Mouse (Mus musculus) lung, postnatal 10 days (tissue): ENCODE measurements around the gene Dppa3.

Experiments used
- DNase-seq: peaks from one replicate; pipeline ENCODE4 v3.0.0; 2021

Dppa3 gene

DNA sequence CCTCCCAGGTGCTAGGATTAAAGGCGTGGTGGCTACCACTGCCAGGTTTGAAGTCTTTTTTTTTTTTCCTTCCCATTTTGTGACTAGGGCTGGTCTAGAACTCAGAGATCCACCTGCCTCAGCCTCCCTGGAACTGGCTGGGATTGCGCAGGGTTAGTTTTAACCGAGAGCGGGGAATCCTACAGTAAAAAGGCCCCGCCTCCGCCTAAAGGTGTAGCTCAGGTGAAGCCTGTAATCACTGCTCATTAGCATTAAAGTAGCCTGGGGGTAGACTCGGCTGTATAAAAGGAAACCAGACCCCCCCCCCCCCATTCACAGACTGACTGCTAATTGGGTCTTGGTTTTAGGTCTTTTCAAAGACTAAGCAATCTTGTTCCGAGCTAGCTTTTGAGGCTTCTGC is at the start of gene Dppa3:
Dppa3 (plus strand) TSS at position 301 of the 400 bp plus-strand sequence.
- no peak for DNase-seq

DNA sequence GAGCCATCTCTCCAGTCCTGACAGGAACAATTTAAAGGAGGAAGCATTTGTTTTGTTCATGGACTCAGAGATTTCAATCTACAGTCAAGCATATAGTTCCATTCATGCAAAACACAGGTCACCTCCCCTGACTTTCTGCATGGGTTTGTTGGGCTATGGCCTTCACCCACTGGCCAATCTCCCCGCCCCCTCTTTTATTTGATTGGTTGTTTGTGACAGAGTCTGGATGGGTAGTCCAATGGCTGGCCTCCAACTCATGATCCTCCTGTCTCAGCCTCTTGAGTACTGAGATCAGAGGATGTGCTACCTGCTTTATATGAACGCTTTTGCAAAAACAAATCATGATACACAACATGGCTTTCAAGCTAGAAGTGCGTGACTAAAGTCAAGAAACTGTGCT is 49.2 kb upstream of the Dppa3 start:
- DNase-seq = no peak

DNA sequence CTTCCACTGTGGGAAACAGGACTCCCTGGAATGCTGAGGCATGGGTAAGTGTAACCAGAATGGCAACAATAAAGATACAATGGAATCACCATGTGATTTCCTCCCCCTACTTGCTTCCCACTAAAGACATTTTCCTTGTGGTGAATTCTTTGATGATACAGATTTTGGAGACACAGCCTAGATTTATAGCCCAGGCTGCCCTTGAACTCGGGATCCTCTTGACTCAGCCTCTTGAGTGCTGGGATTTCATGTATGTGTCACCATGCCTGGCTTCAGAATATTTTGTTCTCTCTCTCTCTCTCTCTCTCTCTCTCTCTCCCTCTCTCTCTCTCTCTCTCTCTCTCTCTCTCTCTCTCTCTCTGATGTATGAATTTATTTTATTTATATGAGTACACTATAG is 47.1 kb upstream of the Dppa3 start:
- no peak for DNase-seq

DNA sequence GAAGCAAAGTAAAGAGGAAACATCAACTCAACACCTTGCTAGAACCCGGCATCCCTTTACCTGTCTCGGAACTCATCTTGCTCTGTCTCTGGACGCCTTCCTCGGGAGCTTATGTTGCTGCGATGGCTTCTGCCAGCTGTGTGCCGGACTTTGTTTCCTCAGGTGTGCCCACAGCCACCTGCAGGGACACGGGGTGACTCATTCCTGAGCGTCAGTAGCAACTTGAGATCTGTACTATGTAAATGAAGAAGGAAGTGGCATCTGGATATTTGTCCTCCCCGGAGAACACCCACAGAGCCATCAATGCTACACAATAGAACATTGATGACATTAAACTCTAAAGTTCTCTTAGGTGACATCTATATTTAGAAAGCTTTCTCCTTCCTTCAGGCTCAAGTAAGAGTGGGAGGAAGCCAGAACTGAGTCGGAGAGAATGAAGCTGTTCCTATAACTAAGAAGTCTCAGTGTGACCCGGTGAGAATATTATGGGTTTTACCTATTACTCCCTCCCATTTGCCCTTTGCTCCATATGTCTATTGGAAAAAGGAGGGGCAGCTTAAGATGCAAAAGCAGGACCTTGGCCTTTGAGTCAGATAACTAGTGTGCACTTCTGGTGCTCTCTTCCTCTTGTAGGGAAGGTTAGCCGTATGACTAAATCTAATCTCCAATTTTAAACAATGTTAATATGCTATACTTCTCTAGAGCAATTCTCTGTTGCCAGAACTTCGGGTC is 35.0 kb upstream of the Dppa3 start:
- DNase-seq = no peak

DNA sequence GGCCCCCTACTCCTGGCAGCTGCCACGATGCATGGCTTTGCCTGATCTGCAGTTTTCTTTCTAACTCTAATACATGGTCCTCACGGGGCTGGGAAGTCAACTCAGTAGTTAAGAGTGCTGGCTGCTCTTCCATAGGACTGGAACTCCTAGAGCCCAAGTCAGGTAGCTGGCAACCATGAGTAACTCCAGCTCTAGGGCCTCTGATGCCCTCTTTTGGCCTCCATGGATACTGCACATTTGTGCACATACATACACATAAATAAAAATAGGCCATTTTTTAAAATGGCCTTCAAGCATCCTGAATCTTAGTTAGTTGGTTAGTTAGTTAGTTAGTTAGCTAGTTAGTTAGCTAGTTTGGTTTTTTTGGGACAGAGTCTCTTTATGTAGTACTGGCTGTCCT is 33.3 kb upstream of the Dppa3 start:
- DNase-seq = no peak

DNA sequence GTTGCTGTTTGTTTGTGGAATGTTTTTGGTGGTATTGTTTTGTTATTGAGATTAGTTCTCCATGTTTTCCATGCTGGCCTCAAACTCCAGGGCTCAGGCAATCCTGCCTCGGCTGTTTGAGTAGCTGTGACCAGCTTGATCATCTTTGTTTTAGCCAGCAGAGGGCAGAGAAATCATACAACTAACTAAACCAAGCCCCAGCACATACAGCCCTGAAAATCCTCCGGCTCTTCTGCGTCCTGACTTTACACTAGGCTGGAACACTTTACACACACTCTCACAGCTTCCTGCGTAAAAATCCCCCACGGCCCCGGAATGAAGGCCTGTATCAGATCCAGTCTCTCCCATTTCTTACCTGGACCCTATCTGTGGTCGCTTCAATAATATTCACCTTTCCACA is 30.6 kb upstream of the Dppa3 start:
- DNase-seq = peak; percentile 57

DNA sequence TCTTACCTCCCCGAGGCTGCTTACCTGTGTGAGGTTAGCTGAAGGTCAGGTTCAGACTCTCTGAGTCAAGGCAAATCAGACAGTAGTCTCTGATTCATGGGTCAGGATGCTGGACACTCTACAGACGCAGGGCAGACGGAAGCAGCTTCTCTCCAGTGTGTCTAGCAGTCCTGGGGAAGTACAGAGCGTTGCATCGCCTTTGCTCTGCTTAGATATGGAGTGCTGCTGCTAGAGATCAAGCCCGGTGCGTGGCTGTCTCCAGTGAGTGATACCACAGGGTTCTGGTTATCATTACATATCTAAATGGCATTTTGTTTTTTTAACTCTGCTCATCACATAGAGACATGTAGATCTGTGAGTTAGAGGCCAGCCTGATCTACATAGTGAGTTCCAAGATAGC is 29.6 kb upstream of the Dppa3 start:
- DNase-seq = no peak

DNA sequence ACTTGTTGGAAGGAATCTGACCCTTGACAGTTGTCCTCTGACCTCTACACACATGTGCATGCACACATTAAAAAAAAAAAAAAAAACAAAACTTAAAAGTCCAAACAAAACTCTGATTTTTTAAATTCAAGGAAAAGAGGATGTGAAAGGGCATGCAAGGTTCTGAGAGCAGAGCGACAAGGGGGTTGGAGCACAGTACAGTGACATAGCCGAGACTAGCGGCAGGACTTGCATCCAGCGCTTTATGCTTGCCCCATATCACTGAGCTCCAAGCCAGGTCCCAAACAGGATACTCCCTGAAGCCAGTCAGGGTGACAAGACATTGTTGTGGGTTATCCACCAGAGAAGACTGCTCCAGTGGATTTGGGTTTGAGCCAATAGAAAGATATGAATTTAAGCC is 28.2 kb upstream of the Dppa3 start:
- no peak for DNase-seq

DNA sequence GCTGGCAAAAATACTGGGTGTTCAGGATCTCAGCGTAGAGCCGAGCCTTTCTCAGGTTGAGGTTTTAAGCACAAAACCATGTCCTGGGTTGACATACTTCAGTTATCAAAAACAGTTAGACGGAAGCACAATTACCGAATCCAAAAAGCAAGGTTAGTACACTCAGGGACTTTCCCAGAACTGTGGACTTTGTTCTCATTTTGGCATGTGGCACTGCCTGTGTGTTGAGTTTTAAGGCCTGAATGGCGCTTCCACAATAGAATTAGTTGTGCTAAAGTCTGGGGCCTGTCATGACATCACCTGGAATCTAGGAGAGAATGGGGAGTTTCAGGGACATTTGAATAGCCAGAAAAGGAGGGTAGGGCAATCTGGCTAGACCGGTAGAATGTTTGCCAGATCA is 27.8 kb upstream of the Dppa3 start:
- DNase-seq = no peak

DNA sequence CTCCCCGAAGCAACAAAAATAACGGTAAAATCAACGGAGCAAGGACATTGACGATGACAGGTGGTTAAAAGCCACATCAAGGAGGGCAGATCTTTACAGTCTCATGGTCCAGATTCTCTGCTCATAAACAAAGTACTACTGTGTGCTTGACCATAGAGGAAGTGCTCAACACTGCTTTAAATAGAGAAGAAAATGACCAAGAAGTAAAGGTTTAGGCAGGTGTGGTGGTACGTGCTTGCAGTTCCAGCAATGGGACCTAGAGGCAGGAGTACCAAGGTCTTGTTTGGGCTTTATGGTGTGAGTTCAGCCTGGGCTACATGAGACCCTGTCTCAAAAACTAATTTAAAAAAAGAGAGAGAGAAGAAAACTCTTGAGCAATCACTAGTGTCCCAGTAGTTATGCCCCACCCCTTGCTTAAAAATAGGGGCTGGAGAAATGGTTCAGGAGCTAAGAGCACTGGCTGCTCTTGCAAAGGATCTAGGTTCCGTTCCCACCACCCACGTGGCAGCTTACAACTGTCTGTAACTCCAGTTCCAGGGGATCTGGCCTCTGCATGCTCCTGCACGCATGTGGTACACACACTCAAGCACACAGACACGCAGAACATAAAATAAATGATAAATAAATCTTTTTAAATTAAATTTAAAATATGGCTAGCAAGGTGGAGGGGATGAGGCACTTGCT is 27.0 kb upstream of the Dppa3 start:
- no peak for DNase-seq

DNA sequence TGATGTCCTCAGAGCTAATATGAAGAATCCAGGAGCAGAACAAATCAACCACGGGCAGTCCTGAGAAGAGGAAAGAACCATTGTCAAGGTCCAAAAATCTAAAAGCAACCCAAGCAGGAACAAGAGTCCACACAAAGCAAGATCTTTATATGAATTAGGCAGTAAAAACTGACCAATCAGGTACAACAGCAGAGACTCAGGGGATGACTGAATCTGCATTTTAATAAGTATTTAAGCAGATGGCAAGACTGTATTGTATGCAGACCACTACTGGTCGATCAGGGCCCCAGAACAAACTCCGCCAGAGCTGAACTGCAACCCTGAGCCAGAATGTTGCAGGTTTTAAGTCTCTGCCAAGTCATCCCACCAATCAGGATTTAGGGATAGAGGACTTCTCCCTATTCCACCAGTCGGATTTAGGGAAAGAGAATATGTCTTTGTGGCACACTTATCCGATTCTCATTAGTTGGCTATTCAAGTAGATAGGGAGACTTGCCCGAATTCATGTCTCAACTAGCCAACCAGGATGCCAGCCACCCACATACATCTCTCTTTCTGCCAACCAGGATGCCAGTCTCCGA is 26.1 kb upstream of the Dppa3 start:
- no peak for DNase-seq

DNA sequence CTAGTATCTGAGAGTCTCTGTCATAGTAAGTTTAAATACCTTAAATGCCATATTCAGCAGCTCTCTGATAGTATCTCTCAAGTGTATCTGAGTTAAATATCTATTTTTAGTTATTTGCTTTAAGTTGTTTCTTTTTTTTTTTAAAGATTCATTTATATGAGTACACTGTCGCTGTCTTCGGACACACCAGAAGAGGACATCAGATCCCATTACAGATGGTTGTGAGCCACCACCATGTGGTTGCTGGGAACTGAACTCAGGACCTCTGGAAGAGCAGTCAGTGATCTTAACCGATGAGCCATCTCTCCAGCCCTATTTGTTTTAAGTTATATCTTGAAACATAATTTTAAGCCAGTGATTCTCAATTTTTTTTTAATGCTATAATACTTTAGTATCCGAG is 25.2 kb upstream of the Dppa3 start:
- DNase-seq = no peak

DNA sequence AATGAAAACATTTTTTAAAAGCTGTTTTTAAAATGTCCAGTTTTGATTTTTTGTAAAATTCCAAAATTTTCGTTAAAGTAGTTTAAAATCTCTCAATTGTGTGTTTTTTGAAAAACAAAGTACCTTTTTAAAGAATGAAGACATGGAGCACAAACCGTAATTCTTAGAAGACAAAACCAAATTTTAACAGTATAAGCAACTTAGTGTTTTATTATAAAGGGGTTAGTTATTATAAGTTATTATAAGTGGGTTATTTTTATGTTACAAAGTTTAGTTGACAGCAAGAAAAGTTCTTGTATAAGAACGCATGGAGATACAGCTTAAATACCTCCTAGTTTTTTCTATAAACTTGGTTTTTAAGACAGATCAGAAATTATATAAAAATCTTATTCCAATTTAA is 24.6 kb upstream of the Dppa3 start:
- DNase-seq = no peak

DNA sequence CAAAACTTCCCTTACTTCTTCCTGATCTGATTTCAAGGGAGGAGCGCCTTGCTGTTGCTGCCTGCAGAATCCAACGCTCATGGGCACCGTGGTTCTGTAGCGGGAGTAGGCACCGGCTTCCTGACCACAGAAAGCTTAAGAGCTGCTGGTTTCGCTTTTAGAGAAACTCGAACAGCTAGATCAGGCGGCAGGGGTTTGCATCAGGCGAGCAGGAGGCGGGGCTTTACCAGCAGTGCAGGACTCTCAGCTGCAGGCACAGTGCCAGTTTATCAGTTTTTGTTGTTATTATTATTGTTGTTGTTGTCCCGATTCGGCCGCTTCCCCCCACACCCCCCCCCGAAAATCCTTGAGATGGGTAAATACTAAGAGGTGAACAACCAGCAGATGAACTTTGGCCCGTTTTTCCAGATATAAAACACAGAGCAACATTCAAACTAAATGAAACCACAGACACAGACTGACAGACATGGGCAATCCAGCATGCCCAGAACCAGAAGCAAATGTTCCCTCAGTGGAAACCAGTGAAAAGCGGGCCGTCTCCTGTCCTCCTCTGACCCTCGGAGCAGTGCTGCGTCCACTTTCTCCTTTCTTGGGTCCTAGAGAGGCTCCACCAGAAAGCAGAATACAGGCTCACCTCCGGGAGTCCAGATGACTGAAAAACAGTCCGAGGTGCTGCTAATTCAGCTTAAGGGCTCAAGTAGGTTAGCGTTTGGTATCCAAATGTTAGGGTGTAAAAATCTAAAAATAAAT is 23.8 kb upstream of the Dppa3 start, which contains the start of gene Apobec1:
Apobec1 (minus strand) TSS at position 203 of the 750 bp plus-strand sequence.
- DNase-seq = peak; percentile 87

DNA sequence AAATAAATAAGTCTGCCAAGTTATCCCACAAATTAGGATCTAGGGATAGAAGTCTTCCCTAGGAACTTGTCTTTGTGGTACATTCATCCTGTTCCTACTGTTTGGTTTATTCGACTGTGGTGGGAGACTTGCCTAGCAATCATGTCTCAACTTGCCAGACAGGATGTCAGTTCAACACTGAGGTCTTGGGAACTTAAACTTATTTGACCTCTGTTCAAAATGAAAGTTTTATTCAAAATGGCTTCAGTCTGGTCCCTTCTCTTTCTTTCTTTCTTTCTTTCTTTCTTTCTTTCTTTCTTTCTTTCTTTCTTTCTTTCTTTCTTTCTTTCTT is 23.3 kb upstream of the Dppa3 start:
- peak; percentile 17 for DNase-seq

DNA sequence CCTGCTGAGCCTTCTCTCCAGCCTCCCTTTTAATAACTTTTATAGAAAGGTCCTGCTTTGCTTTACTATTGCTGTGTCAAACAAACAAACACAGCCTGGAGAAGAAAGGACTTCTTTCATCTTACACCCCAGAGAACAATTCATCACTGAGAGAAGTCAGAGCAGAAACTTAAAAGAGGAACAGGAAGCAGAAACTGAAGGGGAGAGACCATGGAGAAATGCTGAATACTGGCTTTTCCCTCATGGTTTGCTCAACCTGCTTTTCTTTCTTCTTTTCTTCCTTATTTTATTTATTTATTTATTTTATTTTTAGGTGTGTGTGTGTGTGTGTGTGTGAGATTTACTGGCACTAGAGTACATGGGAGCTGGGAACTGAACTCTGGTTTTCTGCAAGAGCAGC is 21.9 kb upstream of the Dppa3 start:
- DNase-seq = no peak

DNA sequence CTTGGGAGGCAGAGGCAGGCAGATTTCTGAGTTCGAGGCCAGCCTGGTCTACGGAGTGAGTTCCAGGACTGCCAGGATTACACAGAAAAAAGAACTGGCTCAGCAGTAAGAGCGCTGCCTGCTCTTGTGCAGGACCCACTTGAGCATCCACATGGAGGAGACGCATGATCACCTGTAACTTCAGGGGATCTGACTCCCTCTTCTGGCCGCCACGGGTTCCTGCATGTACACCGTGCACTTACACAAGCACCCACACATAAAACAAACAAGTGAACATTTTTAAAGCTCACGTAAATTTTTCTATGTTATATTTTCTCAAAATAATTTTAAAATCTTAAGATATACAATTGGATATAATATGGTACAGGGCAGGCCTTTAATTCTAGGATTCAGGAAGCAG is 20.7 kb upstream of the Dppa3 start:
- no peak for DNase-seq

DNA sequence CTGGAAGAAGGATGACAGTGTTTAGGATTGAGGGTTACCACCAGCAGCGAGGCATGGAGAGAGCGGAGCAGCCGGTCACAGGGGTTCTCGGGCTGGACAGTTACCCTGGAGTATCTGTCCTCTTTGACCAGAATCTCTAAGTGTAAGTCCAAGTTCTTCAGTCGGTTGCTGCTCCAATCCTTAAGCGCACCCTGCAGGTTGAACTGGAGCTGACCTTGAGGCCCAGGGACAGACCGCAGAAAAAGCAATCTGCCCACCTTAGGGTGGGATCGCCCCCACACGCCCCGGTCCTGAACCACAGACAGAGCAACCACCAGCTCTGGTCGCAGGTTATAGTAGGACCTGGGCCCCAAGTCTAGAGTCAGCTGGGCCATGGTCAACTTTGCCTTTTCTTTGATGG is 19.5 kb upstream of the Dppa3 start:
- DNase-seq = no peak

DNA sequence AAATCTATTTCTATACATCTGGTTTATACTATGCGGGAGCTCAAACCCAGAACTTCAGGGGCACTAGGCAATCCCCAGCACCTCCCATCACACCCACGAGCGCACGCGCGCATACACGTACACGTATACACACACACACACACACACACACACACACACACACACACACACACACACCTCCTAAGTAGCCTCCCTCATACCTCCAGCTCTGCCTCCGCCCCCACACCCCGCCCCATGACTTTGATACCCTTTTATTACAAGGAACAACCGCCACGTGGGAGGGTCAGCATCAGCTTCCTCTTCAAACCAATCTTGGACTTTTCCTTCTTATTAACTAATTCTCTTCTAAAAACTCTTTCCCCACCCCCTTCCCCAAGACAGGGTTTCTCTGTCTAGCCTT is 18.5 kb upstream of the Dppa3 start:
- DNase-seq = no peak

DNA sequence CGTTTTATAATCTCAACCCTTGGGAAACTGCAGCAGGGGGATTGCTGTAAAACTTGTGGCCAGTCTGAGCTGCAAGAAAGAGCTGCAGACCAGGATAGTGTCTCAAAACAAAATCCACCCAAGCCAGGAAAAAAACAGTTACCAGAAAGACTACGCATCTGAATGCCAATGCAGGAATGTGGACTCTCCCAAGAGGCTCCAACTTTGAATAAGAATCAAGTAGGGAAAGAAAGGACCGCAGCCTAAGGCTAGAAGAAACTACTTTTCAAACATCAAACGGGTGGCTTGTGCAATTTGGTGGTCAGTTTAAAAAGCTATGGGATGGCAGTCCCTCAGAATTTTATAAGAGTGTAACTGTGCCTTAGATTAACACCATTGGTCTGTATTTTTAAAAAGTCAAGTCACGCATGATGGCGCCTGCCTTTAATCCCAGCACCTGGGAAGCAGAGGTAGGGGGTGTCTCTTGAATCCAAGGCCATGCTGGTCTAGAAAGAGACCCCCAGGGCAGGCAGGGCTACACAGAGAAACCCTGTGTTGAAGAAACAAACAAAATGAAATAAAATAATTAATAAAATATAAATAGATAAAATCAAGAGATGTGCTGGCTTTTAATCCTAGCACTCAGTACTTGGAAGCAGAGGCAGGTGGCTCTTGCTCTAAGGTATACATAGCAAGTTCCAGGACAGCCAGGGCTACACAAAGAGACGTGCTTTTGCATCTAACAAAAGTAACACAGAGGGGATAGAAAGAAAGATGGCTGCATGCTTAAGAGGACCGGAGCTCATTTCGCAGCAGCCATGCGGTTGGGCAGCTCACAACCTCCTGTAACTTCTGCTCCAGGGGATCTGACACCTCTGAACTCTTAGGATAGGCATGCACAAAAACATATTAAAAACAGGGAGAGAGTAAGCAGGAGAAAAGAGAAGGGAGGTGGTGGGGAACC is 17.5 kb upstream of the Dppa3 start:
- no peak for DNase-seq

DNA sequence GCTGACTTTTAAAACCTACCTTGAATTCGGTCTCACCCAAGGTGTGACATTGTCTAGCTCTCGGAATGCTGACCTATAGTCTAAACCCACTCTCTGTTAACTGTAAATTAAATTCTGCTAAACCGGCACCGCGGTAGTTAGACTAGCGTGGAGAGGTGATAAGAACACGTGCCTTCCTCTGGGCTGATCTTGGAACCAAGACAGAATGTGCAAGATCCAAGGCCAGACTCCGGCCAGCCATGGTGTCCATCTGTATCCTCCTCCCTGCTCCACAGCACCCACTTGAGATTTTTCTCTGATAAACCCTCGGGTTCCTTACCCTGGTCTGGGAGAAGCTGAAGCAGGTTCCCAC is 16.9 kb upstream of the Dppa3 start:
- no peak for DNase-seq

DNA sequence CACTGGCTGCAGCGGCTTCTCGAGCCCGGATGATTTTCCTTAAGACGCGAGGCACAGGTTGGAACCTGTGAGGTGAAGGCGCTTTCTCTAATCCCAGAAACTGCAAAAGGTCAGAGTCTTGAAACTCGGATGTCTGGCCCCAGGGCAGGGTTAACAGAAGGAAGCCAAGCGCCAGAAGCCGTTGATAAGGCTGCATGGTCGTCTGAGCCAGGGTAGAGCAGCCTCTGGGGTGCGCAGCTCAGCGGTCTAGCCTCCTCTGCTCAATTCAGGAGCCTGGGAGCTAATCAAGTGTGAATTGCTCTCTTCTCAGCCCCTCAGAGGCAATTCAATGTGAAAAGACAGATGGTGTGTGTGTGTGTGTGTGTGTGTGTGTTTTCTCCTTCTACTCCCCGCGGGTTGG is 16.4 kb upstream of the Dppa3 start, which contains the start of gene Gdf3:
Gdf3 (minus strand) TSS at position 317 of the 400 bp plus-strand sequence.
- DNase-seq = no peak

DNA sequence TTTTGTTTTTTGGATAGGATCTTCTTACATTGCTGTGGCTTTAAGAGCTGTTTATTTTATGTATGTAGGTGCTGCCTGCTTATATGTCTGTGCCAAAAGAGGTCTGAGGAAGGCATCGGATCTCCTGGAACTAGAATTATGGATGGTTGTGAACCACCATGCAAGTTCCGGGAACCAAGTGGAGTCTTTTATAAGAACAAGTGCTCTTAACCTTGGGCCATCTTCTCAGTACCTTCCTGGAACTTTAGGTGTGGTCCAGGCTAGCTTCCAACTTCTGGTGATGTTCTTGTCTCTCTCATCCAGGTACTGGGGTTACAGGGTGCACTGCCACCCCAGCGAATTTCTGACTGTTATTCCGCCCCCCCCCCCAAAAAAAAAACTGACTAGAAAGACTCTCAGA is 13.8 kb upstream of the Dppa3 start:
- no peak for DNase-seq
